Mouse (Mus musculus) CH12.LX (cell line): Measurements from ENCODE around the gene Fbxw10. TPM values are rescaled to one million over a fixed set of nuclear protein-coding genes. Genes with fewer than 3 reads are reported as not detected.

ENCODE experiments used
- DNase-seq: peaks from one replicate; pipeline ENCODE4 v3.0.0-alpha.2; 2013; ENCODE audit errors: extremely low read depth
- H3K27ac ChIP-seq: 2 replicates; pipeline ENCODE4 v1.5.1; 2012; ENCODE audit warnings: low read depth, mild to moderate bottlenecking, control low read depth, moderate library complexity; ENCODE audit not compliant: insufficient read depth
- H3K27me3 ChIP-seq: replicated peaks from 2 replicates; pipeline ENCODE3; 2012; ENCODE audit warnings: inconsistent platforms
- H3K36me3 ChIP-seq, 2 experiments: replicated peaks in 1 of 2; 2 replicates each; pipeline versions ENCODE3 to v1.6.1; 2012; ENCODE audit warnings: inconsistent platforms in 1 of 2, low read length in 1 of 2, mild to moderate bottlenecking in 1 of 2, mixed read lengths in 1 of 2, moderate library complexity in 1 of 2; ENCODE audit not compliant: control insufficient read depth in 1 of 2, insufficient read depth in 1 of 2
- H3K4me1 ChIP-seq, 2 experiments: 2 replicates each; pipeline ENCODE4 v1.6.1; 2012; ENCODE audit warnings: inconsistent platforms in 1 of 2, moderate library complexity in 1 of 2; ENCODE audit not compliant: insufficient read depth in 2 of 2, control insufficient read depth in 1 of 2
- H3K4me2 ChIP-seq: 2 replicates; pipeline ENCODE4 v1.6.1; 2012; ENCODE audit warnings: low read depth, mild to moderate bottlenecking, control low read depth; ENCODE audit not compliant: poor library complexity, insufficient read depth, severe bottlenecking
- H3K4me3 ChIP-seq, 3 experiments: fragments of 150-350 bp in 1 of 3; sonication (generic) in 1 of 3; replicated peaks in 1 of 3; 2 replicates each; pipeline versions ENCODE3 to v1.5.1; 2011 to 2012; ENCODE audit warnings: low read depth in 2 of 3, low read length in 2 of 3, mild to moderate bottlenecking in 2 of 3, moderate library complexity in 2 of 3, control low read depth in 1 of 3, improper control_type of control experiment in 1 of 3, inconsistent platforms in 1 of 3, mixed read lengths in 1 of 3; ENCODE audit not compliant: poor library complexity in 1 of 3
- H3K79me2 ChIP-seq: replicated peaks from 2 replicates; pipeline ENCODE4 v1.6.1; 2012; ENCODE audit warnings: mild to moderate bottlenecking, moderate library complexity; ENCODE audit not compliant: control insufficient read depth, poor library complexity, insufficient read depth, severe bottlenecking; ENCODE audit errors: extremely low read depth
- H3K9ac ChIP-seq: 2 replicates; pipeline ENCODE4 v1.6.1; 2012; ENCODE audit warnings: low read depth, mild to moderate bottlenecking, control low read depth, moderate library complexity; ENCODE audit not compliant: insufficient read depth
- H3K9me3 ChIP-seq: replicated peaks from 2 replicates; pipeline ENCODE3; 2012; ENCODE audit warnings: low read length, inconsistent platforms, mixed read lengths
- E2F4 ChIP-seq: IDR thresholded peaks from 2 replicates; pipeline ENCODE4 v1.6.1; 2011; ENCODE audit warnings: low read depth, low read length, improper control_type of control experiment; ENCODE audit not compliant: insufficient replicate concordance
- ELF1 ChIP-seq: IDR thresholded peaks from 2 replicates; pipeline ENCODE4 v1.6.1; 2014; ENCODE audit warnings: low read depth, mild to moderate bottlenecking, inconsistent platforms, low read length, improper control_type of control experiment
- EP300 ChIP-seq: IDR thresholded peaks from 2 replicates; pipeline ENCODE4 v1.6.1; 2011; ENCODE audit warnings: low read length, improper control_type of control experiment
- ETS1 ChIP-seq: conservative IDR thresholded peaks from 2 replicates; pipeline ENCODE4 v1.6.1; 2012; ENCODE audit warnings: low read depth, mild to moderate bottlenecking, inconsistent platforms, low read length, improper control_type of control experiment, moderate library complexity
- JUN ChIP-seq: IDR thresholded peaks from 2 replicates; pipeline ENCODE4 v1.6.1; 2011; ENCODE audit warnings: low read depth, mild to moderate bottlenecking, low read length, improper control_type of control experiment, moderate library complexity; ENCODE audit not compliant: insufficient read depth
- JUND ChIP-seq: conservative IDR thresholded peaks from 2 replicates; pipeline ENCODE4 v1.6.1; 2011; ENCODE audit warnings: low read depth, low read length, improper control_type of control experiment
- KAT2A ChIP-seq: IDR thresholded peaks from 2 replicates; pipeline ENCODE4 v1.6.1; 2012; ENCODE audit warnings: low read length, improper control_type of control experiment, inconsistent platforms; ENCODE audit not compliant: insufficient replicate concordance
- MAFK ChIP-seq: IDR thresholded peaks from 2 replicates; pipeline ENCODE4 v1.6.1; 2011; ENCODE audit warnings: low read length, improper control_type of control experiment; ENCODE audit not compliant: insufficient replicate concordance
- MAZ ChIP-seq: IDR thresholded peaks from 2 replicates; pipeline ENCODE4 v1.6.1; 2012; ENCODE audit warnings: low read depth, mild to moderate bottlenecking, inconsistent platforms, low read length, improper control_type of control experiment, moderate library complexity
- MEF2A ChIP-seq: IDR thresholded peaks from 2 replicates; pipeline ENCODE4 v1.6.1; 2014; ENCODE audit warnings: low read depth, mild to moderate bottlenecking, inconsistent platforms, low read length, improper control_type of control experiment, borderline replicate concordance
- NELFE ChIP-seq: IDR thresholded peaks from 2 replicates; pipeline ENCODE4 v1.6.1; 2011; ENCODE audit warnings: low read depth, low read length, improper control_type of control experiment
- POLR2A ChIP-seq: IDR thresholded peaks from 2 replicates; pipeline ENCODE4 v1.6.1; 2011; ENCODE audit warnings: low read depth, mild to moderate bottlenecking, improper control_type of control experiment, low read length
- POLR2AphosphoS2 ChIP-seq: IDR thresholded peaks from 2 replicates; pipeline ENCODE4 v1.6.1; 2011; ENCODE audit warnings: low read depth, low read length, improper control_type of control experiment
- RCOR1 ChIP-seq: conservative IDR thresholded peaks from 2 replicates; pipeline ENCODE4 v1.6.1; 2012; ENCODE audit warnings: low read depth, mild to moderate bottlenecking, inconsistent platforms, low read length, improper control_type of control experiment
- SIN3A ChIP-seq: IDR thresholded peaks from 2 replicates; pipeline ENCODE4 v1.6.1; 2012; ENCODE audit warnings: low read length, improper control_type of control experiment, inconsistent platforms
- SMC3 ChIP-seq: IDR thresholded peaks from 2 replicates; pipeline ENCODE4 v1.6.1; 2011; ENCODE audit warnings: low read depth, low read length, improper control_type of control experiment
- TBP ChIP-seq: conservative IDR thresholded peaks from 2 replicates; pipeline ENCODE4 v1.6.1; 2011; ENCODE audit warnings: low read depth, low read length, improper control_type of control experiment
- TCF12 ChIP-seq: IDR thresholded peaks from 2 replicates; pipeline ENCODE4 v1.6.1; 2014; ENCODE audit warnings: low read depth, mild to moderate bottlenecking, inconsistent platforms, low read length, improper control_type of control experiment
- UBTF ChIP-seq: IDR thresholded peaks from 2 replicates; pipeline ENCODE4 v1.6.1; 2012; ENCODE audit warnings: low read depth, mild to moderate bottlenecking, inconsistent platforms, low read length, improper control_type of control experiment, moderate library complexity
- USF1 ChIP-seq: IDR thresholded peaks from 2 replicates; pipeline ENCODE4 v1.6.1; 2014; ENCODE audit warnings: low read depth, mild to moderate bottlenecking, inconsistent platforms, low read length, improper control_type of control experiment
- USF2 ChIP-seq: conservative IDR thresholded peaks from 2 replicates; pipeline ENCODE4 v1.6.1; 2011; ENCODE audit warnings: low read depth, low read length, improper control_type of control experiment
- ZC3H11A ChIP-seq: IDR thresholded peaks from 2 replicates; pipeline ENCODE4 v1.6.1; 2012; ENCODE audit warnings: low read depth, mild to moderate bottlenecking, inconsistent platforms, low read length, improper control_type of control experiment
- ZKSCAN1 ChIP-seq: IDR thresholded peaks from 2 replicates; pipeline ENCODE4 v1.6.1; 2012; ENCODE audit warnings: low read depth, inconsistent platforms, low read length, improper control_type of control experiment, borderline replicate concordance
- ZMIZ1 ChIP-seq: IDR thresholded peaks from 2 replicates; pipeline ENCODE4 v1.6.1; 2012; ENCODE audit warnings: low read depth, mild to moderate bottlenecking, inconsistent platforms, low read length, improper control_type of control experiment
- ZNF384 ChIP-seq: IDR thresholded peaks from 2 replicates; pipeline ENCODE4 v1.6.1; 2012; ENCODE audit warnings: low read depth, low read length, improper control_type of control experiment, inconsistent platforms
- dilution Hi-C: fragments of 300-500 bp; cut with MboI; formaldehyde crosslinking; loops from 2 replicates; pipeline ENCODE4 v1.14.3; 2020; ENCODE audit warnings: low sequenced_read_pairs; ENCODE audit not compliant: extremely low pct_unique_long_range_greater_than_20kb, extremely low pct_ligation_motif_present
- in situ Hi-C: fragments of 300-500 bp; cut with MboI; formaldehyde crosslinking; loops from 3 replicates; pipeline ENCODE4 v1.14.3; 2019; ENCODE audit warnings: low sequenced_read_pairs, low pct_ligation_motif_present, low pct_unique_long_range_greater_than_20kb, mixed read lengths
- polyA plus RNA-seq: library from polyadenylated mRNA; unstranded; fragments of >175 nt; gene quantifications from 2 replicates; pipeline ENCODE4 v1.2.1, GENCODE M21; 2012; ENCODE audit warnings: low read depth; ENCODE audit not compliant: insufficient read length
- total RNA-seq, 2 experiments: library from RNA; depleted of rRNA; stranded (reverse); fragments of 300-350 nt in 1 of 2; fragments of >200 nt in 1 of 2; gene quantifications; 2 replicates each; pipeline ENCODE4 v1.2.3; 2012 to 2014

The Fbxw10 gene
- total and polyA plus RNA-seq, 3 experiments: 0.59 to 1.4 (median 0.78) TPM

DNA sequence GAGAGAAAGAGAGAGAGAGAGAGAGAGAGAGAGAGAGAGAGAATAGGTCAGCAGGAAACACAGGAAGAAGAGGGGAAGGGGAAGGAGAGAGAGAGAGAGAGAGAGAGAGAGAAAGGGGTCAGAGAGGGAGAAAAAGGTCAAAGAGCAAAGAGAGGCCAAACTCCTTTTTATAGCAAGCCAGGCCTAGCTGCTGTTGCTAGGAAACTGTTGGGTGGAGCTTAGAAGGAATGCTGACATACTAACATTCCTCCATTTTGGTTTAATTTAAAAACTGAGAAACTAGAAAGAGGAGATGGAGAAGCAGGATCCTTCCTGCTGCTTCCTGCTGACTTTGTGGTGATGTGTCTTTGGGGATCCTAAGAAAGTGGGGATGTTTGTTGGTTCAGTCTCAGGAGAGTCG is 28.8 kb downstream of the Fbxw10 start:
- Histone ChIP-seq H3K36me3 (no peaks in the 10 kb centered on the region), H3K9ac (no peak overlapping the region), H3K4me1 (peaks cover 11 to 46% of the 10 kb centered on the region in 2 experiments), H3K27me3 (peaks cover 2% of the 10 kb centered on the region)
- dilution Hi-C loops: no loop called here
- TF ChIP-seq E2F4 (no peak), JUND (no peak), SMC3 (no peak), SIN3A (no peak), TBP (no peak), TCF12 (no peak), MEF2A (no peak), ELF1 (no peak), ZC3H11A (no peak), KAT2A (no peak), USF1 (no peak), NELFE (no peak), ZNF384 (no peak), USF2 (no peak), POLR2A (no peak), JUN (no peak), MAFK (no peak), UBTF (no peak), POLR2AphosphoS2 (no peak), ZKSCAN1 (no peak)
- TF ChIP-seq, all 38 proteins: peak for 0
- Histone ChIP-seq H3K4me2 (no peak overlapping the region), H3K79me2 (peaks cover 8% of the 10 kb centered on the region), H3K4me3 (no peak overlapping the region), H3K27ac (no peak overlapping the region), H3K9me3 (no peaks in the 10 kb centered on the region)
- in situ Hi-C loops: no loop called here
- DNase-seq: peak; percentile 11

DNA sequence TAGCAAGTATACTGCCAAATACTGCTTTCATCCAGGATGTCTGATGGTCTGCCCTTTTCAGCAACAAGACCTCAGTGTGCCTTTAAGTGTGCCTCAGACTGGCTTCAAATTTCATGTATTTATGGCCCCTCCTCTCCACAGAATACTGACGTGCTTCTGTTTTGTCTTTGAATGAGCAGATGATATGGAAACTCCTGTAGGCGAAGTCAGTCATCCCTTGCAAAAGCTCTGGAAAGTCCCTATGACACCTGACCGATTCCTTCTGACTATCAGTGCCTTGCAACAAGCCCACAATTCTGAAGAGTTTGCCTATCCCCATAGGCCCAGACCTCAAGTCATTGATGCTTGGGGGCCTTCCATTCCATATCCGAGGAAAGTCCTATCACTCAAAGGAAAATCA is 29.6 kb downstream of the Fbxw10 start:
- H3K27ac ChIP-seq: no peak overlapping the region
- H3K36me3 ChIP-seq: no peaks in the 10 kb centered on the region
- TF ChIP-seq EP300: peak; percentile 39; the same call in 1 of the 2 replicates
- 0 out of 2 replicates have a peak, but pooled peaks have one; percentile 9 for TF ChIP-seq TBP
- no peak for TF ChIP-seq ZMIZ1
- peak; percentile 67 for TF ChIP-seq ETS1
- TF ChIP-seq RCOR1: no peak
- TF ChIP-seq MAZ: 0 out of 2 replicates have a peak, but pooled peaks have one; percentile 21
- no peak overlapping the region; the same call in 1 of the 2 replicates for H3K4me2 ChIP-seq
- no peaks in the 10 kb centered on the region for H3K9me3 ChIP-seq
- H3K9ac ChIP-seq: no peak overlapping the region
- peaks cover 11 to 52% of the 10 kb centered on the region in 2 experiments for H3K4me1 ChIP-seq
- H3K79me2 ChIP-seq: peaks cover 10% of the 10 kb centered on the region
- in situ Hi-C loops (no loop called here), dilution Hi-C loops (no loop called here)
- H3K27me3 ChIP-seq: peaks cover 2% of the 10 kb centered on the region
- H3K4me3 ChIP-seq: no peak overlapping the region
- DNase-seq: peak; percentile 69
